21 mouse cellular contexts compared by ENCODE assay signal in the genomic region with DNA sequence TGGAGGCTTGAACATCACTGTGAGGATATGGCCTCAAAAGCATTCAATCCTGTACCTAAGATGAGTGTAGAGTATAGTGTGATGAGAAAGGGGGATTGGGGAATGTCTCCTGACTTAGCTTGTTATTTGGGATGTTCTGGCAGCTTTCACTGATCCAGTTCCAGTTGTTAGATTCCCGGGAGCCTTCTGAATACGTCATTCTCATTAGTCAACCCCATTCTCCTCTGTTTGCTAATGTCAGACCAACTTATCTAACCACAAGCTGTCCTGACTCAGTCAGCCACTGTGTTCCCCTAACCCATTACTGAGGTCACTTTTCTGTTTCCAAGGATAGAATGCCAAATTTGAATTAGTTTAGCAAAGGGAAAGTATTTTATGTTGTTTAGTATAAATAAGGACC.
DNase-seq lines count a peak whose midpoint lies in the region; ATAC-seq and TF ChIP-seq lines count a peak whose summit lies in the region.
"Had no signal": no experiment of that assay in that cellular context is flagged by ENCODE, and none has a peak within 500 bp of the region (broad histone marks: within the 10 kb centered on the region; RNA-seq: fewer than 3 reads in every experiment).

No protein-coding gene starts in this region.

- ATAC-seq in Patski = no peak
- ATAC-seq in erythroblast, adult 5-6 weeks (replicated peaks; ENCODE audit: low FRiP score, poor library complexity, severe bottlenecking) = no peak
- ATAC-seq in erythroid progenitor cell, adult 5-6 weeks (replicated peaks; ENCODE audit: low FRiP score, poor library complexity, severe bottlenecking) = no peak
- ATAC-seq: CD4-positive, CD25-positive, alpha-beta regulatory T cell, adult 4 months; forebrain, embryonic 13.5 days; forebrain, embryonic 15.5 days; forebrain, postnatal 0 days had no signal

- in situ Hi-C loops in Patski (cut with MboI; ENCODE audit: low pct_unique_long_range_greater_than_20kb) = no loop called here

- no peak for TF ChIP-seq CTCF in Patski (IDR thresholded peaks at IDR 0.05)

- no peaks in the 10 kb centered on the region for H3K27me3 ChIP-seq in Patski
- H3K27me3 ChIP-seq: CH12.LX; embryonic facial prominence, embryonic 12.5 days; forebrain, embryonic 13.5 days; forebrain, embryonic 15.5 days had no signal

- CTCF ChIA-PET in Patski (lab: Charles Lee) = no interaction called here

- DNase-seq in 3T3-L1 (ENCODE audit: low read depth, low spot score) = peak; percentile 67
- DNase-seq in Muller cell, postnatal 12 days (ENCODE audit: inconsistent ontology term) = peak; percentile 48
- peak; percentile 3 for DNase-seq in Patski (ENCODE audit: low read depth, low spot score)
- no peak for DNase-seq in spleen, postnatal 36 days (ENCODE audit: low spot score in 2 of 2)
- DNase-seq in adrenal gland, adult 18-20 months (ENCODE audit: low spot score in 2 of 2) = no peak
- DNase-seq: adrenal gland, adult 8-10 months; adrenal gland, postnatal 14 days; adrenal gland, postnatal 36 days; cerebellum, adult 11-12 months; cerebellum, adult 2 months; cerebellum, adult 9-10 months; cerebellum, postnatal 10 days; cerebellum, postnatal 25 days; forebrain, postnatal 0 days had no signal

- POLR2A ChIA-PET in Patski (lab: Charles Lee) = no interaction called here

Comparison
In these comparisons a context has a peak if more than half of its experiments do, and no peak if none do; other contexts are left out.
1. DNase-seq: peak in 3T3-L1 (single experiment), Muller cell, postnatal 12 days (single experiment) and Patski (single experiment); none in spleen, postnatal 36 days (0 of 2) and adrenal gland, adult 18-20 months (0 of 2).